Mouse (Mus musculus) stomach, embryonic 14.5 days (tissue): ENCODE data around the gene Snx32. TPM values are rescaled to one million over a fixed set of nuclear protein-coding genes. Genes with fewer than 3 reads are reported as not detected.
"Not testable (repeated sequence)": the region's sequence is repeated elsewhere in the genome, so short reads cannot be mapped to it uniquely, and the experiment has no call there.

Experiments used
- ATAC-seq: fragments of 200-750 bp; cut with Nextera tagmentation; 2 replicates; pipeline ENCODE4 v1.8.0; 2017; ENCODE audit warnings: low read depth, moderate TSS enrichment; ENCODE audit not compliant: insufficient number of reproducible peaks, insufficient read depth, low FRiP score
- H3K27ac ChIP-seq: fragments of 300-500 bp; sonication (generic); 2 replicates; pipeline ENCODE4 v1.5.1; 2014; ENCODE audit warnings: mild to moderate bottlenecking, low read length, moderate library complexity, mixed read lengths
- H3K27me3 ChIP-seq: fragments of 300-500 bp; sonication (generic); 2 replicates; pipeline ENCODE4 v1.6.1; 2014; ENCODE audit warnings: low read length, control low read depth, mixed read lengths; ENCODE audit not compliant: control insufficient read depth, insufficient read depth
- H3K36me3 ChIP-seq: fragments of 300-500 bp; sonication (generic); 2 replicates; pipeline ENCODE4 v1.6.1; 2014; ENCODE audit warnings: mild to moderate bottlenecking, control low read depth, low read length, moderate library complexity, mixed read lengths; ENCODE audit not compliant: control insufficient read depth, insufficient read depth
- H3K4me1 ChIP-seq: fragments of 300-500 bp; sonication (generic); 2 replicates; pipeline ENCODE4 v1.6.1; 2014; ENCODE audit warnings: low read length, control low read depth, mixed read lengths; ENCODE audit not compliant: control insufficient read depth, insufficient read depth
- H3K4me2 ChIP-seq: fragments of 300-500 bp; sonication (generic); replicated peaks from 2 replicates; pipeline ENCODE4 v1.6.1; 2014; ENCODE audit warnings: low read depth, low read length, control low read depth
- H3K4me3 ChIP-seq: fragments of 300-500 bp; sonication (generic); 2 replicates; pipeline ENCODE4 v1.5.1; 2014; ENCODE audit warnings: low read depth, low read length, control low read depth
- H3K9ac ChIP-seq: fragments of 300-500 bp; sonication (generic); replicated peaks from 2 replicates; pipeline ENCODE4 v1.6.1; 2014; ENCODE audit warnings: low read depth, mild to moderate bottlenecking, control low read depth, low read length, moderate library complexity, mixed read lengths
- H3K9me3 ChIP-seq: fragments of 300-500 bp; sonication (generic); 2 replicates; pipeline ENCODE4 v1.6.1; 2016; ENCODE audit warnings: low read depth, low read length, control low read depth; ENCODE audit not compliant: control insufficient read depth
- WGBS: fragments of 180-500 bp; shearing (Covaris S2); extraction: QIAGEN DNeasy Blood & Tissue Kit; methylation state at CpG from one replicate; pipeline ENCODE4 v1.1.7; 2014; 5-methylcytosine and 5-hydroxymethylcytosine counted together
- polyA plus RNA-seq: library from polyadenylated mRNA; unstranded; fragments of >200 nt; fragmentation: Nextera tagmentation; extraction: Ambion mirVana; gene quantifications from 2 replicates; pipeline ENCODE4 v1.2.1, GENCODE M21; 2014

Gene Snx32
- polyA plus RNA-seq, 1 experiment from 2014 or later = 13.0 TPM

DNA sequence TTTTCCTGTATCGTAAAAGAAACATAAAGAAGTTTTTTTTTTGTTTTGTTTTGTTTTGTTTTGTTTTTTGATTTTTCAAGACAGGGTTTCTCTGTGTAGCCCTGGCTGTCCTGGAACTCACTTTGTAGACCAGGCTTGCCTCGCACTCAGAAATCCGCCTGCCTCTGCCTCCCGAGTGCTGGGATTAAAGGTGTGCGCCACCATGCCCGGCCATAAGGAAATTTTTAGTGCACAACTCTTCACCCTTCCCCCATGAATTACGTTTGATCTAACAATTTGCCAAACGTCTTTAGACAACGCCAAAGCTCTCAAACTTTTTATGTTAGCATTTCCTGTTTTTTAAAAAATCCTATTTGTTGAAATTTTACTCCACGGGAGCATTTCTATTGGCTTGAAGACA lies 20.6 kb downstream of the Snx32 start:
- not testable (repeated sequence) for H3K27me3 ChIP-seq, ATAC-seq, H3K9ac ChIP-seq, H3K9me3 ChIP-seq
- 51% methylated on average over 10 of the region's 10 CpGs for WGBS
- H3K36me3 ChIP-seq = peaks cover 34% of the 10 kb centered on the region
- H3K4me1 ChIP-seq = peaks cover 20% of the 10 kb centered on the region
- peak overlapping the region; percentile 99 for H3K27ac ChIP-seq
- peak overlapping the region; percentile 51; the same call in 1 of the 2 replicates for H3K4me2 ChIP-seq
- peak overlapping the region; percentile 47; the same call in 1 of the 2 replicates for H3K4me3 ChIP-seq

DNA sequence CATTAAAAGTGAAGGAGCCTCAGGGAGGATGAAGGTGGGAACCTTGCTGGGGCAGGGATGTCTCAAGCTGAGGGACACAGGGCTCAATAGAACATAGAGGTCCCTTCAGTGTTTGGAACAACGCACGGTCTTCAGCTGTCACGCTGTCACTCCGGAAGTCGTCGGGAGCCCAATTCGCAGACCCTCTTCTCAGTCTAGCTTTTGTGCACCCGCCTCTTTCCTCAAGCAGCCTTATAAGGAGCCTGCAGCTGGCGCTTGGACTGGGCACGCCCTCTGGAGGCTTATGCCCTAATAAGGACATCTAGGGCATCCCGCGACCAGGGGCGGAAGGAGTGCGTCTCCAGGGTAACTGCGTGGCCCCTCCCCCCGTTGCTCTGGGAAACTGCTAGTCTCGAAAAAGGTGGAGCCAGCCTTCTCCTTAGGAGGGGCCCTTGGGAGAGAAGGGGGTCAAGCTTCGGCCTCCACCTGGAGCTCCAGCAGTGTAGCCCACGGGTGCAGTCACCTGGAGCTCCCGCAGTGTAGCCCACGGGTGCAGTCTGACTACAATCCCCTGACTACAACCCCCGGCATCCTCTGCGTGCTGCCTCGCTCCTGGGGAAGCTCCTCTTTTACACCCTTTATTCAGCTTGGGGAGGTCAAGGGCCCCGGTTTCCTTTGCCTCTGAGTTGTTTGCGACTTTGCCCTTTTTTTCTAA lies 21.3 kb downstream of the Snx32 start:
- Histone ChIP-seq H3K4me2 (peak overlapping the region; percentile 51), H3K27me3 (no peaks in the 10 kb centered on the region), H3K9me3 (no peaks in the 10 kb centered on the region), H3K4me1 (peaks cover 20% of the 10 kb centered on the region), H3K9ac (peak overlapping the region; percentile 38; the same call in 1 of the 2 replicates), H3K4me3 (peak overlapping the region; percentile 47), H3K36me3 (peaks cover 32% of the 10 kb centered on the region), H3K27ac (peak overlapping the region; percentile 99)
- peak; percentile 87 for ATAC-seq
- WGBS = under 1% methylated on average over 26 of the region's 26 CpGs

- WGBS = under 1% methylated on average over 39 of the region's 39 CpGs
- H3K27me3 ChIP-seq = no peaks in the 10 kb centered on the region
- peak within 1 kb of the TSS; percentile 38; the same call in 1 of the 2 replicates for H3K9ac ChIP-seq
- H3K4me1 ChIP-seq = peaks cover 20% of the 10 kb centered on the region
- H3K4me2 ChIP-seq = peak within 1 kb of the TSS; percentile 51
- no peaks in the 10 kb centered on the region for H3K9me3 ChIP-seq
- H3K36me3 ChIP-seq = peaks cover 35% of the 10 kb centered on the region
- peak; percentile 72 for ATAC-seq
- H3K27ac ChIP-seq = peak within 1 kb of the TSS; percentile 99
- peak within 1 kb of the TSS; percentile 47 for H3K4me3 ChIP-seq
These were observed 22.4 kb downstream of the Snx32 start, which contains the start of gene Mus81 for GRCm38 (mm10) chr19:5487768-5488550. Mus81 (minus strand) TSS chr19:5488402.

- H3K27me3 ChIP-seq = no peaks in the 10 kb centered on the region
- H3K9ac ChIP-seq = peak overlapping the region; percentile 2; the same call in 1 of the 2 replicates
- no peak for ATAC-seq
- no peak overlapping the region for H3K27ac ChIP-seq
- WGBS = 79% methylated on average over 4 of the region's 4 CpGs
- peaks cover 18% of the 10 kb centered on the region for H3K4me1 ChIP-seq
- peak overlapping the region; percentile 47; the same call in 1 of the 2 replicates for H3K4me3 ChIP-seq
- H3K9me3 ChIP-seq = no peaks in the 10 kb centered on the region
- peak overlapping the region; percentile 51; the same call in 1 of the 2 replicates for H3K4me2 ChIP-seq
- peaks cover 37% of the 10 kb centered on the region for H3K36me3 ChIP-seq
These were observed 23.6 kb downstream of the Snx32 start for GRCm38 (mm10) chr19:5486771-5487170.

GRCm38 (mm10) chr19:5486286-5486685 lies 24.1 kb downstream of the Snx32 start:
- no peak overlapping the region for H3K27ac ChIP-seq
- 80% methylated on average over 8 of the region's 8 CpGs for WGBS
- no peak overlapping the region for H3K4me2 ChIP-seq

GRCm38 (mm10) chr19:5485821-5486220 lies 24.5 kb downstream of the Snx32 start:
- Histone ChIP-seq H3K9me3 (no peaks in the 10 kb centered on the region), H3K27ac (no peak overlapping the region), H3K4me1 (peaks cover 17% of the 10 kb centered on the region), H3K36me3 (peaks cover 37% of the 10 kb centered on the region), H3K9ac (no peak overlapping the region), H3K27me3 (no peaks in the 10 kb centered on the region), H3K4me3 (no peak overlapping the region), H3K4me2 (no peak overlapping the region)
- ATAC-seq = no peak
- 93% methylated on average over 7 of the region's 7 CpGs for whole genome bisulfite sequencing

More at GRCm38 (mm10) chr19:5486286-5486685, 24.1 kb downstream of the Snx32 start:
- Histone ChIP-seq H3K4me3 (no peak overlapping the region), H3K4me1 (peaks cover 17% of the 10 kb centered on the region), H3K9ac (no peak overlapping the region), H3K9me3 (no peaks in the 10 kb centered on the region), H3K27me3 (no peaks in the 10 kb centered on the region), H3K36me3 (peaks cover 37% of the 10 kb centered on the region)
- no peak for ATAC-seq

DNA sequence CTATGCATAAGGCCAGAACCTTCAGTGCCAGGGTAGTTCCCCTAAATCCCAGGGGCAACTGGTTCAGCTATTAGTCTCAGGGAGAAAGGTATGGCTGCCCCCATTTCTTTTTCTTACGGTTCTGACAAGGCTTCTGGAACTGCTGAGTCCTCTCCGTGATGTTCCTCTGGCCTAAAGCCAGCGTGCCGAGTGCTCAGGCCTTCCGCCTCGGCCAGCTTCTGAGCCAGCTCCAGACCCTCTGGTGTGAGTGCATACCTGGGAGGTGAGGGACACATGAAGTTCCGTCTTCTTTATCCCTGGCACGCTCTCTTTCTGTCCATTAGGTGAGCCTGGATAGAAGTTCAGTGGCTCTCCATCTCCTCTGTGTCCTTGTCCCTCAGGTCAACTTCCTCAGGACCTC lies 25.0 kb downstream of the Snx32 start:
- peaks cover 17% of the 10 kb centered on the region for H3K4me1 ChIP-seq
- ATAC-seq = no peak
- WGBS = 87% methylated on average over 8 of the region's 8 CpGs
- H3K9ac ChIP-seq = no peak overlapping the region
- H3K27ac ChIP-seq = no peak overlapping the region
- no peak overlapping the region for H3K4me2 ChIP-seq
- peaks cover 40% of the 10 kb centered on the region for H3K36me3 ChIP-seq
- H3K27me3 ChIP-seq = no peaks in the 10 kb centered on the region
- no peak overlapping the region for H3K4me3 ChIP-seq
- no peaks in the 10 kb centered on the region for H3K9me3 ChIP-seq

DNA sequence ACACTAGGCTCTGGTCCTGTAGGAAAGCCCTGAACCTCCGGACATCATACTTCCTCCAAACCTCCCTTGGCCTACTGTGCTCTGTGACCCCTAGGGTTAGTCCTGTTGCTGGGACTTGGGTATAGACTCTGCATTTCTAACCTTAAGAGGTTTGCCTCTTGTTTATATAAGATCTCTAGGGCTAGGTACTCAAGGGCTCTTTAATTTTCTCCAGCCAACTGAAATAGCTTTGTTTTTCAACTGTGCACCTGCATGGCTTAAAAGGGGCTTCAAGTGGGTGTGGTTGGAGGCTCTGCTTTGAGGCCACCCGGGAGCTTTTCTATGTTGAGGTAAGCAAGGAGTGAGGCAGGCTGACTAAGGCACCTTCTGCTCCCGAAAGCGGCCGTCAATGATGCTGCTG lies 25.8 kb downstream of the Snx32 start:
- H3K4me2 ChIP-seq = no peak overlapping the region
- H3K27ac ChIP-seq = no peak overlapping the region
- H3K36me3 ChIP-seq = peaks cover 43% of the 10 kb centered on the region
- H3K9me3 ChIP-seq = no peaks in the 10 kb centered on the region
- peaks cover 15% of the 10 kb centered on the region for H3K4me1 ChIP-seq
- H3K27me3 ChIP-seq = no peaks in the 10 kb centered on the region
- ATAC-seq = no peak
- no peak overlapping the region for H3K9ac ChIP-seq
- WGBS = 90% methylated on average over 5 of the region's 5 CpGs
- no peak overlapping the region for H3K4me3 ChIP-seq
